Mouse (Mus musculus): ENCODE measurements at regions not wholly inside any gene's neighbourhood (a gene's known extent, or its start where the extent isn't known, plus 50 kb on each side); places are given as distances from the start of the nearest gene placed in this dataset.

GRCm38 (mm10) chr12:60652236-60652635 lies 870.7 kb upstream of the Lrfn5 start:
- DNase-seq (ENCODE audit: inconsistent age in 2 of 2, low spot score in 1 of 2) = peak in 1 of 2 experiments; percentile 22

DNA sequence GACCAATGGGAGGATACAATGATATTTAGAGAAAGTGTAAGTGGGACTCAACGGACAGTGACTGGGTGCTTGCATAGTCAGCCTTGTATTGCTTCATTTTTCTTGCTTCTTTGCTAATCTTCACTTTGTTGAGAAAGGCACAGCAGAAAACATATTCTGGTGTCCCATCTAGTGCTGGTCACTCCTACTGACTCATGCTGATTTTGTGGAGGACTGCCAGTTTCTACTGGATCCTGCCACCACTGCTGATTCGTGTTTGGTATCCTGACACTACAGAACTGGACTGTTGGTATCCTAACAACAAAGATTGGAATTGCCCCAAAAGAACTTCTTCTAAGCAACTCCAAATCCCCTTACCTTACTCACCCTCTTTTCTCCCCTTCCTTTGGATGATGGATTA lies 847.2 kb upstream of the Lrfn5 start:
- DNase-seq (ENCODE audit: inconsistent age in 2 of 2, low spot score in 1 of 2) = peak; percentile 3 to 63

- DNase-seq (ENCODE audit: inconsistent age in 2 of 2, low spot score in 1 of 2) = no peak
Observed at GRCm38 (mm10) chr12:60684036-60684435, 838.9 kb upstream of the Lrfn5 start.

GRCm38 (mm10) chr12:60717326-60717725 lies 805.6 kb upstream of the Lrfn5 start:
- no peak for DNase-seq (ENCODE audit: inconsistent age in 2 of 2, low spot score in 1 of 2)
